Mouse (Mus musculus): Measurements from ENCODE around the gene Chmp2a. TPM values are rescaled to one million over a fixed set of nuclear protein-coding genes. Genes with fewer than 3 reads are reported as not detected.
"Not testable (repeated sequence)": the region's sequence is repeated elsewhere in the genome, so short reads cannot be mapped to it uniquely, and the experiment has no call there.

Gene Chmp2a
- polyA plus RNA-seq (2016; fragmentation: Nextera tagmentation; extraction: Ambion mirVana): 127 and 131 TPM in 2 replicates

DNA sequence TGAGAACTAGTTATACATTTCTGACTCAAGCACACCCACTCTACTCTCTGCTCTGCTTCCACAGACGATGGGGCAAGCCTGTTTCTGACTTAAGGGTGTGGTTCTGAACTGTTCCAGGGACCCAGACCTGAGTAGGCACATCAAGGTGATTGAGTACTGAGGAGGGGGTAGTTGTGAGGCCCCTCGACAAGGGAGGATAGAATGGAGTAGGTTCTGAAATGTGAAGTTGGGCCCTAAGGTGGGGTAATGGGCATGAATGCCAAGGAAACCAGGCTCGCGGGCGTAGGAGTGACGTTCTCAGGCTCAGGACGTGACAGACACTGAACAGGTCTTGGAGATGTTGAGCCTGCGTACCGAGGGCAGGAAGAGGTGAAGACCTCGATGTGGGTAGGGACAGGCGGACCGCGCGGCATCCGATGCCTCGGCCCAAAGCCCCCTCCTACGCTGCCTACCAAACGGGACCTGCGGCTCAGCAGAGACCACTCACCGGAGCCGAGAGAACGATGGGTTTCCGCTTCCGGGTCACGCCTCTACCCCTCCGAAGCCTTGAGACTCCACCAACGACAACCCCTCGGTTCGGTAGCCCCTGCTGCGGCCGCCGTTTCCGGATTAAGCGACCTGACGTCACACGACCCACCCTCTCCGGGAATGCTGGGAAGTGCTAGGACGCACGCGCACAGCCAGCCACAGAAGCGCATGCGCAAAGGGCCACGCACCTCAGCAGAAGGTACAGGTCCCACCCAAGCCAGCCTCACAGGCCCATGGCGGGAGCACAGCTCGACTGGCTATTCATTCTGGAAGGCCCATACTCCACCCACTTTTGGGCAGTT, at the start of gene Chmp2a:
Gene Chmp2a (minus strand): TSS at position 660 of the 830 bp plus-strand sequence.
- Histone ChIP-seq H3K9me3 (replicated peaks) (no peaks in the 10 kb centered on the region), H3K27me3 (replicated peaks) (no peaks in the 10 kb centered on the region), H3K9ac (peak within 1 kb of the TSS; percentile 84), H3K27ac (ENCODE audit: poor library complexity, severe bottlenecking) (peak within 1 kb of the TSS; percentile 85), H3K4me1 (replicated peaks) (peaks cover 41% of the 10 kb centered on the region), H3K4me2 (peak within 1 kb of the TSS; percentile 91), H3K4me3 (peak within 1 kb of the TSS; percentile 65), H3K36me3 (peaks cover 57% of the 10 kb centered on the region)
- peak; percentile 81 for ATAC-seq (ENCODE audit: insufficient number of reproducible peaks, low FRiP score)
- WGBS: under 1% methylated on average over 45 of the region's 45 CpGs

DNA sequence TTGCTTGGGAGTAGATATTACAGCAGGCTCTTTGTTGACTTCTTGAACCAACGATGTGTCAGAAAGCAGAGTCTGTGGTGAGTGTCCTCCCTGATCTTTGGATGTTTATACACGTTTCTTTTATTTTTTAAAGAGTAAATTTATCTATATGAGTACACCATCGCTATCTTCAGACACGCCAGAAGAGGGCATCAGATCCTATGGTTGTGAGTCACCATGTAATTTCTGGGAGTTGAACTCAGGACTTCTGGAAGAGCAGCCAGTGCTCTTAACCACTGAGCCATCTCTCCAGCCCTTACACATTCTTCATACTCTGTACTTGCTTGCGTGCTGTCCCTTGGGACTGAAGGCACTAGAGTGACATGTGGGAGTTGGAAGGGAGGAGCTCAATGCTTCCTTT, 37.7 kb upstream of the Chmp2a start:
- no peaks in the 10 kb centered on the region for H3K27me3 ChIP-seq (replicated peaks)
- no peak overlapping the region for H3K27ac ChIP-seq (ENCODE audit: poor library complexity, severe bottlenecking)
- H3K36me3 ChIP-seq: no peaks in the 10 kb centered on the region
- H3K9ac ChIP-seq: no peak overlapping the region
- no peak overlapping the region for H3K4me2 ChIP-seq
- no peaks in the 10 kb centered on the region for H3K4me1 ChIP-seq (replicated peaks)
- 51% methylated on average over 5 of the region's 5 CpGs for WGBS
- no peak overlapping the region for H3K4me3 ChIP-seq
- no peaks in the 10 kb centered on the region for H3K9me3 ChIP-seq (replicated peaks)
- no peak for ATAC-seq (ENCODE audit: insufficient number of reproducible peaks, low FRiP score)

DNA sequence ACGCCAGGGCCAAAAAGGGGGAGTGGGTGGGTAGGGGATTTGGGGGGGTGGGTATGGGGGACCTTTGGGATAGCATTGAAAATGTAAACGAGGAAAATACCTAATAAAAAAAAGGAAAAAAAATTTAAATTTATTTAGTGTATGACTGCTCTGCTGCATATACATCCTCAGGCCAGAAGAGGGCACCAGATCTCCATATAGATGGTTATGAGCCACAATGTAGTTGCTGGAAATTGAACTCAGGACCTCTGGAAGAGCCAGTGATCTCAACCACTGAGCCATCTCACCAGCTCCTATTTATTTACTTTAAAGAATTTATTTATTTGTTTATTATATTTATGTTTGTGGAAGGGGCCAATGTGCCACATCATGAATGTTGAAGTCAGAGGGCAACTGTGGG, 28.8 kb upstream of the Chmp2a start:
- H3K4me3 ChIP-seq; H3K9me3 ChIP-seq (replicated peaks); H3K9ac ChIP-seq; H3K27ac ChIP-seq (ENCODE audit: poor library complexity, severe bottlenecking); H3K4me1 ChIP-seq (replicated peaks); ATAC-seq (ENCODE audit: insufficient number of reproducible peaks, low FRiP score); H3K4me2 ChIP-seq; H3K27me3 ChIP-seq (replicated peaks); H3K36me3 ChIP-seq: not testable (repeated sequence)
- WGBS: 36% methylated on average over 2 of the region's 2 CpGs

DNA sequence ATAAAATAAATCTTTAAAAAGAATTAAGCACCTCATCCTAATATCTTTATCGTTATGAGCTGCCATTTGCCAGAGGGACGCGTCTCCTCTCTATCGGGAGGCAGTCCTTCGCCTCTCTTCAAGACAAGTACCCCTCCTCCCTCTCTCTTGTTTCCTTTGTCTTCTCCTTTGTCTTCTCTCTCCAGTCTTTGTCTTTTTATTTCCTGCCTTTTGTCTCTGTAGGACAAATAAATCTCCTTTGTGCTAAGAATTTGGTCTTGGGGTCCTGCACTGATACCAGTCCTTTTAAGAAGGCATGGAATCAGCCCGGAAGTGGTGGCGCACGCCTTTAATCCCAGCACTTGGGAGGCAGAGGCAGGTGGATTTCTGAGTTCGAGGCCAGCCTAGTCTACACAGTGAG, 24.9 kb upstream of the Chmp2a start:
- H3K27me3 ChIP-seq (replicated peaks): no peaks in the 10 kb centered on the region
- WGBS: 85% methylated on average over 9 of the region's 9 CpGs
- ATAC-seq (ENCODE audit: insufficient number of reproducible peaks, low FRiP score): no peak

DNA sequence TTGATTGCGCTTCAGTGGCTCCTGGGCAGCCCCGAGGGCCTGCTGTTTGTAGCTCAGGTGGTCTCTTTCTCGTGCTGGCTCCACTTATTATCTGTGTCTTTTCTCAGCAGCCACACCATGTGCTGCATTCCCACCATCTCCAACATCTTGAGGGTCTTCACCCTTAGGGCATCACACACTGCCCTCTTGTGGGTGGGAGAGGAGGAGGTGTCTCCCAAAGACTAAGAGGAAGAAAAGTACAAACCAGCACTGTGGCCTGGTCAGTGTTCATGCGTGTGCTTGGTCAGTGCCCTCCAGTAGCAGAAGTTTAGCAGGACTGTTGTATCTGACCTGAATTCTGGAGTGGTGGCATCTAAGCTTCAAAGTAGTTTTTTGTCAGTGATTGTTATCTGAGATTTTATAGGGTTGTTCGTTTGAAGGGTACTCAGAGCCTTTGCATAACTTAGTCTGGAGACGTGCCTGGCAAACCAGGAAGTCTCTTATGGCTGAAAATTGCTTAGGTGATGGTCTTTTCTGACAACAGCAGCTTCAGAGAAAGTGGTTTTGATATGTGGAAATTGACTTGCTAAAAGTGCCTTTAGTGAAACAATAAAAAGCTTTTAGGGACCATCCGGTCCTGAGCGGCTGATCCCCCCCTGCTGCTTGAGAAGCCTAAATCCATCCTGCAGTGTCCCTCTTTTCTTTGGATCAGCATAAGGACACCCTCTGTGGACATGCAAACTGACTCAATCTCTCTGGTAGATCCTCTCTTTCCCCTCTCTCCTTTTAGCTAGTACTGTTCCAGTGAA, 22.5 kb upstream of the Chmp2a start:
- no peak overlapping the region for H3K4me3 ChIP-seq
- no peaks in the 10 kb centered on the region for H3K9me3 ChIP-seq (replicated peaks)
- no peaks in the 10 kb centered on the region for H3K36me3 ChIP-seq
- no peak overlapping the region for H3K4me2 ChIP-seq
- H3K4me1 ChIP-seq (replicated peaks): no peaks in the 10 kb centered on the region
- no peaks in the 10 kb centered on the region for H3K27me3 ChIP-seq (replicated peaks)
- no peak for ATAC-seq (ENCODE audit: insufficient number of reproducible peaks, low FRiP score)
- no peak overlapping the region for H3K27ac ChIP-seq (ENCODE audit: poor library complexity, severe bottlenecking)
- WGBS: 58% methylated on average over 8 of the region's 8 CpGs
- H3K9ac ChIP-seq: no peak overlapping the region

More for the DNA sequence above, 24.9 kb upstream of the Chmp2a start:
- H3K4me1 ChIP-seq (replicated peaks): no peaks in the 10 kb centered on the region
- no peak overlapping the region for H3K4me3 ChIP-seq
- no peak overlapping the region for H3K9ac ChIP-seq
- peaks cover under 1% of the 10 kb centered on the region for H3K9me3 ChIP-seq (replicated peaks)
- H3K27ac ChIP-seq (ENCODE audit: poor library complexity, severe bottlenecking): no peak overlapping the region
- H3K36me3 ChIP-seq: no peaks in the 10 kb centered on the region
- no peak overlapping the region for H3K4me2 ChIP-seq

DNA sequence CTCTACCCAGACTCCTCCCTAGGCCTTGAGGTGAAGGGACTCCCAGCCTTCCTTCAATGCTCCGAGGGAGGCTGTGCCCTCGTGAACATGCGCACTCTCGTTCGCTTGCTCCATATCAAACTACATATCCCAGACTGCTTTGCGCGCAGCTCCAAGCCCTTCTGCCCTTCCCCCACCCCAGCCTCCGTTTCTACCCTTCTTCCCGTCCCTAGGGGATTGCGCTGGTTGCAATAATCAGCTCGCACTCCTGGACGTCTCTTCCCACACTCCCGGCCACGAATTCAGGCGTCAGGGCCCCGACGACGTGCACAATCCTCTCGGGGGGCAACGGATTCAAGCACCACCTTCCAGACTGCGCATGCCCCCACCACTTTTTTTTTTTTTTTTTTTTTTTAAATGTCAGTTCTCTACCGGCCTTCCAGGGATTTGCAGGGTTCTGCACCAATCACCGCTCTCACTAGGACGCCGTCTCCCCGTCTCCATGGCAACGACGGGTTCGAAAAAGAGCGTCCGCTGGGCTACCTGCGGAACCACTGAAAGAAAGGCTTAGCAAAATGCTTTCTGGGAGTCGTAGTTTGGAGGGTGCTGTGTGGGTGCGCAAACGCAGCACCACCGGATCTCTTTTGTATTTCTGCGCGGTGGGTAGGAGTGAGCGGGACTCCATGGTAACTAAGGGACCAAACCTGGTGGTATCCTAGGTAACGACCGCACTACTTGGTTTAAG, 19.8 kb upstream of the Chmp2a start, which contains the start of gene Mzf1:
Gene Mzf1 (minus strand): TSS at position 478 of the 724 bp plus-strand sequence.
- Histone ChIP-seq H3K4me3 (peak within 1 kb of the TSS; percentile 65), H3K4me2 (peak within 1 kb of the TSS; percentile 69), H3K9ac (peak within 1 kb of the TSS; percentile 72), H3K36me3 (peaks cover 5% of the 10 kb centered on the region; the same call in 1 of the 2 replicates), H3K27ac (ENCODE audit: poor library complexity, severe bottlenecking) (peak within 1 kb of the TSS; percentile 77), H3K9me3 (replicated peaks) (no peaks in the 10 kb centered on the region), H3K27me3 (replicated peaks) (no peaks in the 10 kb centered on the region), H3K4me1 (replicated peaks) (no peaks in the 10 kb centered on the region)
- peak; percentile 94 for ATAC-seq (ENCODE audit: insufficient number of reproducible peaks, low FRiP score)
- under 1% methylated on average over 41 of the region's 41 CpGs for WGBS

DNA sequence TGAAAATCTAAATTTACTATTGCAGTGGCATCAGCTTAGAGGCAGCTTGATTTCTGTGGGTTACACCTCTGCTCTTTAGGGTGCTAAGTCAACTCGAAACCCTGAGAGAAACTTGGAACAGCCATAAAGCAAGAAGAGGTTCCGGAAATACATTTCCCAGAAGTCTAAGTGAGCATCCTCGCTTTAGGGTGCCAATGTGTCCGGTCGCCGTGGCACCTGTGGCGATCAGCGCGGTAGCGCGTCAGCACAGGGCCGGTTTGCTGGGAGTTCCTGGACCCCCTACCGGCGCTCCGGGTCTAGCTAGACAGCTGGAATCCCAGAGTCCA, 19.3 kb upstream of the Chmp2a start:
- WGBS: 3% methylated on average over 15 of the region's 15 CpGs
- peak overlapping the region; percentile 33; the same call in 1 of the 2 replicates for H3K27ac ChIP-seq (ENCODE audit: poor library complexity, severe bottlenecking)
- peaks cover 5% of the 10 kb centered on the region; the same call in 1 of the 2 replicates for H3K36me3 ChIP-seq
- H3K27me3 ChIP-seq (replicated peaks): no peaks in the 10 kb centered on the region
- H3K4me2 ChIP-seq: peak overlapping the region; percentile 69
- peak overlapping the region; percentile 65 for H3K4me3 ChIP-seq
- no peak for ATAC-seq (ENCODE audit: insufficient number of reproducible peaks, low FRiP score)
- peak overlapping the region; percentile 72 for H3K9ac ChIP-seq
- no peaks in the 10 kb centered on the region for H3K4me1 ChIP-seq (replicated peaks)
- H3K9me3 ChIP-seq (replicated peaks): no peaks in the 10 kb centered on the region

DNA sequence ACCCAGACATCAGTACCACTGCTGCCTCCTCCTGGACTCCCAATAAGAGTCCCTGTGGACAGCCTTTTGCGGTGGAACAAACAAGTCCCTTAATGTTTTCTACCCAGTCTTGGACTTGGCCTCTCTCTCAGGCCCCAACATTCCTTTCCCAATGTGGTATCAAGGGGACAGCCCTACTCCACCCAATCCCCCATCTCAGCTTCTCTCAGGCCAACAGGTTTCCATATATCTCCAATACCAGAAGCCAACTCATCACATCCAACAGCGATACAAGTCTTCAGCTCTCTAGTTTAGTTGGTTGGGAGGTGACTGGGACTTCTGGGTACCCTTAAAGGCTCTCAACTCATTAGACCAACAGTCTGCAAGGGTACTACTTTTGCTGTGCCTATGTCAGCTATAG, 18.9 kb upstream of the Chmp2a start:
- no peaks in the 10 kb centered on the region for H3K4me1 ChIP-seq (replicated peaks)
- 91% methylated on average over 2 of the region's 2 CpGs for WGBS

DNA sequence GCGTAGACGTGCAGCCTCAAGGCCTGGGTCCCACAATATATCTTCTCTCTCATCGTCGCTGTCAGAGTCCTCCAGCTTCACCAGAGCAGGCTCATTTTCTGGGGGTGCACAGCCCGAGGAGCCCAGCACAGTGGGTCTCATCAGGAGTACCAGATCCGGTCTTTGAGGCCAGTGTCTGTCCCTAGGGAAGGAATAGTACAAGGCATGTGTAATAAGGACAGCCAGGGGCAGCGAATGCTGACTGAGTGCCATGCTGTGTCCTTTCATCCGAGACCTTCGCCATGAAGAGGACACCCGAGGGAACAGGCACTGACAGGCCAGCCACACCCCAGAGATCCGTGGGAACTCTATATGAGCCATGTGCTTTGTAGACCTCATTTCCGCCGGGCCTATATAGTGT, 18.4 kb upstream of the Chmp2a start:
- Histone ChIP-seq H3K4me2 (no peak overlapping the region), H3K9ac (no peak overlapping the region), H3K27ac (ENCODE audit: poor library complexity, severe bottlenecking) (no peak overlapping the region), H3K4me1 (replicated peaks) (no peaks in the 10 kb centered on the region), H3K36me3 (peaks cover 5% of the 10 kb centered on the region; the same call in 1 of the 2 replicates), H3K27me3 (replicated peaks) (no peaks in the 10 kb centered on the region), H3K4me3 (no peak overlapping the region), H3K9me3 (replicated peaks) (no peaks in the 10 kb centered on the region)
- ATAC-seq (ENCODE audit: insufficient number of reproducible peaks, low FRiP score): no peak
- WGBS: 86% methylated on average over 13 of the region's 13 CpGs

More for the DNA sequence above, 18.9 kb upstream of the Chmp2a start:
- H3K36me3 ChIP-seq: peaks cover 5% of the 10 kb centered on the region; the same call in 1 of the 2 replicates
- H3K9ac ChIP-seq: no peak overlapping the region
- H3K4me3 ChIP-seq: peak overlapping the region; percentile 65
- H3K4me2 ChIP-seq: peak overlapping the region; percentile 69
- no peak for ATAC-seq (ENCODE audit: insufficient number of reproducible peaks, low FRiP score)
- H3K27ac ChIP-seq (ENCODE audit: poor library complexity, severe bottlenecking): no peak overlapping the region
- no peaks in the 10 kb centered on the region for H3K27me3 ChIP-seq (replicated peaks)
- no peaks in the 10 kb centered on the region for H3K9me3 ChIP-seq (replicated peaks)

DNA sequence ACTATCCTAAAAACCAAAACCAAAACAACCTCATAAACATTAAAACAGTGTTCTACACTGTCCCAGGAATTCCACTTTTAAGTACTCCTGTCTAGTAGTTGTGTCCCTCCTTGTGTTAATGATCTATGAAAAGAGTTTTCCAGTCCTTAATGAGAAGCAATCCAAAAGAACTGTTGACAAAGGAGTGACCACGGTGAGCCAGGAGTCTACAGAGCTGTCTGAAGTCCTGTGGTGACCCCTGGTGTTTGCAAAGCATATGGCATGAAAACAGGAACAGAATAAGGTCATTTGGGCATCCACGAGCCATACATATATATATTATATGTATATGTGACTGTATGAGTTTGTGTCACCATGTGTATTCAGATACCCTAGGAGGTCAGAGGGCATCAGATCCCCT, 11.5 kb upstream of the Chmp2a start:
- Histone ChIP-seq H3K36me3 (no peaks in the 10 kb centered on the region), H3K9me3 (replicated peaks) (peaks cover 10% of the 10 kb centered on the region), H3K4me3 (no peak overlapping the region), H3K27ac (ENCODE audit: poor library complexity, severe bottlenecking) (no peak overlapping the region), H3K9ac (no peak overlapping the region), H3K4me2 (no peak overlapping the region), H3K27me3 (replicated peaks) (peaks cover 45% of the 10 kb centered on the region), H3K4me1 (replicated peaks) (peaks cover 15% of the 10 kb centered on the region)
- peak; percentile 70 for ATAC-seq (ENCODE audit: insufficient number of reproducible peaks, low FRiP score)
- 7% methylated on average over 2 of the region's 2 CpGs for WGBS

DNA sequence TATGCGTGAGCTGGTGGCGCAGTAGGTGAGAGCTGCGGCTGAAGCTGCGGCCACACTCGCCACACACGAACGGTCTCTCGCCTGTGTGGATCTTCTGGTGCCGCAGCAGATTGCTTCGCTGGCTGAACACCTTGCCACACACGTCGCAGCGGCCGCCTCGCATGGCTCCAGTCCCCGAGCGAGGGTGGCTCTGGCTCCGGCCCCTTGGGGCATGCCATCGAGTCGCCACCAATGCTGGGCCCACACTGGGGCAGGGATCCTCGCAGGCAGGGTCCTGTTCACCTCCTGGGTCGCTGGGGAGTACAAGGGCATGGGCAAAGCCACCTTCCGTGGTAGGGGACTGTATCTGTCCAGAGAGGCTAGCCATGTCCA, 9.6 kb upstream of the Chmp2a start:
- Histone ChIP-seq H3K9ac (peak overlapping the region; percentile 67), H3K27me3 (replicated peaks) (peaks cover 45% of the 10 kb centered on the region), H3K36me3 (no peaks in the 10 kb centered on the region), H3K4me3 (peak overlapping the region; percentile 49), H3K4me2 (peak overlapping the region; percentile 80), H3K4me1 (replicated peaks) (peaks cover 17% of the 10 kb centered on the region), H3K27ac (ENCODE audit: poor library complexity, severe bottlenecking) (no peak overlapping the region), H3K9me3 (replicated peaks) (peaks cover 10% of the 10 kb centered on the region)
- WGBS: 2% methylated on average over 23 of the region's 23 CpGs
- ATAC-seq (ENCODE audit: insufficient number of reproducible peaks, low FRiP score): no peak
